Mouse (Mus musculus): Measurements from ENCODE around the gene Nfkbib. TPM values are rescaled to one million over a fixed set of nuclear protein-coding genes. Genes with fewer than 3 reads are reported as not detected.

Nfkbib gene
- total RNA-seq, 2 experiments from 2014 or later = 10.3 to 34.3 TPM

GRCm38 (mm10) chr7:28727649-28728340 lies 39.5 kb downstream of the Nfkbib start:
- ATAC-seq (replicated peaks; ENCODE audit: low FRiP score, low TSS enrichment, poor library complexity, severe bottlenecking) = no peak

DNA sequence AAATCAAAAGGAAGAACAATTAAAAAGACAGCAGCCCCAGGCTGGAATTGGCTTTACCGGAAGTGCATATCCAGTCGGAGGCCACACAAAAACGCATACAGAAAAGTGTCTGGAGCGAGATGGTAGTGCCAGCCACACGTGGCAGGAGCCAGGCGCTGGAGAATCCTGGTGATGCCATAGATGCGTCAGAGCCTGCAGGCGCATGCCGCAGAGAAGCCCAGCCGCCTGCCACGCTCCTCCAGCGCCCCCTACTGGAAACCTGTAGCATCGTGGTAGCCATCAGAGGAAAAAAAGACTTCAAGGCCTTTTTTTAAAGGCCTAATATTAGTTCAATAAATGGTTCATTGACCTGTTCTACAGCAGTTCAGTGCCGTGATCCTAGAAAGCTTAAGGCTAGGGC lies 40.7 kb downstream of the Nfkbib start:
- peak; percentile 68; the same call in 1 of the 2 replicates for ATAC-seq (replicated peaks; ENCODE audit: low FRiP score, low TSS enrichment, poor library complexity, severe bottlenecking)

DNA sequence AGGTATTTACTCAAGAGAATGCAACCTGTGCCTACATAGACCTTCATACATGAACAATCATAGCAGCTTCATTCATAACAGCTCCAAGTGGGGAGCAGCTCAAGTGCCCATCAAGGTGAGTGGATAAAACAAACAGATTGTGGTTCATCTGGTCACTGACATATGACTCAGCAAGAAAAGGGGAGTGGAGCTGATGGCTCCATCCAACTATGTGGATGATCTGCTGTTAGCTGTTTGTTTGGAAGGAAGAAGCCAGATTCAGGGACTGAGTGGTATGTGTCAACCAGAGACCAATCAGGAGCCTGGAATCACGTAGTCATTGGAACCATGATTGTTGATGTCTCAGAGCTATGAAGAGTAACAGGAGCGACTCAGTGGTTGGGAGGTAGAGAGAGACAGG lies 42.7 kb downstream of the Nfkbib start:
- ATAC-seq (replicated peaks; ENCODE audit: low FRiP score, low TSS enrichment, poor library complexity, severe bottlenecking) = no peak

DNA sequence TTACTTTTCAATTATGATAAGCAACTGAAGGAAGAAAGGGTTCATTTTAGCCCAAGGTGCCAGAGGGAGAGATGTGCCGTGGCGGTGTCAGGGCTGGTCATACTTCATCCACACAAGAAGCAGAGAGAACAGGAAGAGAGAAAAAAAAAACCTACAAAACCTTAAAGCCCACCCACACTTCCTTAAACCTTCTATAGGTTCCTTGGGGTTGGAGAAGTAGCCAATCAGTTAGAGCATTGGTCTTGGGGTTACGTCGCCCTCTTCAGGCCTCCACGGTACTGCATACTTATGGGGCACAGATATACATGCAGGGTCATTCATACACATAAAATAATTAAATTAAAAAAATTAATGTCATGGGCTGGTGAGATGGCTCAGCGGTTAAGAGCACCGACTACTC lies 45.2 kb downstream of the Nfkbib start:
- no peak for ATAC-seq (replicated peaks; ENCODE audit: low FRiP score, low TSS enrichment, poor library complexity, severe bottlenecking)

- ATAC-seq (replicated peaks; ENCODE audit: low FRiP score, low TSS enrichment, poor library complexity, severe bottlenecking) = no peak
Observed at GRCm38 (mm10) chr7:28720753-28721537, 46.4 kb downstream of the Nfkbib start.

DNA sequence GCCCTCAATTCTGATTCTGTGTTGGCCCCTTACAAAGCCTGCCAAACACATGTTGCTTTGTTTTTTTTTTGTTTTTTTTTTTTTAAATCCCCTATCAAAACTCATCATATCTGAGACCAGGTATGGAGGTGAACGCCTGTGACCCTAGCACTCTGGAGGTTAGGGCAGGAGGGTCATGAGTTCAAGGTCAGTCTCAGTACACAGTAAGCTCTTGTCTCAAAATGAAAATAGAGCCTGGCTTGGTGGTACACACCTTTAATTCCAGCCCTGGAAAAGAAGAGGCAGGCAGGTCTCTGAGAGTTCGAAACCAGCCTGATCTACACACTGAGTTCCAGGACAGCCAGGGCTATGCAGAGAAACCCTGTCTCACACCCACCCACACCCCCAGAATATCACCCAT lies 47.7 kb downstream of the Nfkbib start:
- no peak for ATAC-seq (replicated peaks; ENCODE audit: low FRiP score, low TSS enrichment, poor library complexity, severe bottlenecking)

DNA sequence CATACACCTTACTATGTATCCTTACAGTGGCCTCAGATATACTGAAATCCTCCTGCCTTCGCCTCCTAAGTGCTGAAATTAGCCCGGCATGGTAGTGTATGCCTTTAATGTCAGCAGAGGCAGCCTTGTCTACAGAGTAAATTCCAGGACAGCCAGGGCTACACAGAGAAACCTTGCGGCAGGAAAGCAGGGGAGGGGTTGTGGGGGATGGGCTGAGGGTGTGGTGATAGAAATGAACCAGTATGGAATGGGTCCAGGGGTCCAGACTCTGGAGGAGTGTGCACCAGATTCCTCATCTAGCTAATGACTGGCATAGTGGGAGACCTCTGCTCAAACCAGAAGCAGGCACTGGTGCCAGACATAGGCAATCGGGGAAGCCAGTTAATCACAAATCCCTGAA lies 48.2 kb downstream of the Nfkbib start:
- ATAC-seq (replicated peaks; ENCODE audit: low FRiP score, low TSS enrichment, poor library complexity, severe bottlenecking) = no peak

- no peak for ATAC-seq (replicated peaks; ENCODE audit: low FRiP score, low TSS enrichment, poor library complexity, severe bottlenecking)
Observed at GRCm38 (mm10) chr7:28717726-28718125, 49.6 kb downstream of the Nfkbib start.

DNA sequence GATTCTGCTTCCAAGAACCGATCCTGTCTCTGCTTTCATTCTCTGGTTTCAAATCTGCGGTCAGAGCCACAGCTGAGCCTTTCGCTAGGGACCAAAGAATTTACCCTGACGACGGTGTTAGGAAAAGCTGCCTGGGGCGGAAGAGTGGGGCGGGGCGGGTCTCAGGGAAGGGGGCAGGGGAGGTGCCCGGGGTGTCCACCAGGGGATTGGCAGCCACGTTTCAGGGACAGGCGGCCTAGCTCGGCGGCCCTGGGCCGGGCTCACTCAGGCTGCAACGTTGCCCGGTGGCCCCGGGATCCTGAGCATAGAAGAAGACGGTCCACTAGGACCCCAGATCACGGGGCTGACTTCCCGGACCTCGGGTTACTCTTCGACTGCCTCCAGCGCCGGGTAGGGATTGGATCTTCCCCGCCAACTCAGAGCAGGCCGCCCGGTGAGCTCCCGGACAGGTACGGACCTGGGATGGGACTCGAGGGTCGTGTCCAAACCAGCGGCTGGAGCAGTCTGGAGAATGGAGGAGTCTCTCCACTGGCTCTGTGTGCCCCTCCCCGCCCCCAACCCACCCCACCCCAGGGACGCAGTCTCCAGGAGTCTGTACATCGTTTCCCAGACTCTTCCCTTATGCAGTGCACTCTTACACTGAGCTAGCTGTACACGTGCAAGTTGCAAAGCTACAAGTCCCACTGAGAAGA lies 50.6 kb downstream of the Nfkbib start, which contains the start of gene Fbxo17:
TSS of gene Fbxo17 (plus strand) at position 215 of the 692 bp plus-strand sequence.
- ATAC-seq (replicated peaks; ENCODE audit: low FRiP score, low TSS enrichment, poor library complexity, severe bottlenecking) = peak; percentile 50

DNA sequence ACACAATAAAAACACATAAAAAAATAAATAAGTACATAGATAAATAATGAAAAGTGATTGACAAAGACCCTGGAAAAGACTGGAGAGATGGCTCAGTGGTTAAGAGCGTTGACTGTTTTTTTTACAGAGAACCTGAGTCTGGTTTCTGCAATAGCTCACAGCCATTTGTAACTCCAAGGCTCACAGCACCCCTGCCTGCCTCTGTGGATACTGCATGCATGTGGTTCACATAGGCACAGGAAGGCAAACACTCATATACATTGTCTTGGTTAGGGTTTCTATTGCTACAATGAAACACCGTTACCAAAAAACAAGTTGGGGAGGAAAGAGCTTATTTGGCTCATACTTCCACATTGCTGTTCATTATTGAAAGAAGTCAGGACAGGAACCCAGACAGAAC lies 51.7 kb downstream of the Nfkbib start:
- 0 out of 2 replicates have a peak, but pooled peaks have one; percentile 53 for ATAC-seq (replicated peaks; ENCODE audit: low FRiP score, low TSS enrichment, poor library complexity, severe bottlenecking)

- no peak for ATAC-seq (replicated peaks; ENCODE audit: low FRiP score, low TSS enrichment, poor library complexity, severe bottlenecking)
Observed at GRCm38 (mm10) chr7:28714667-28715066, 52.6 kb downstream of the Nfkbib start.

DNA sequence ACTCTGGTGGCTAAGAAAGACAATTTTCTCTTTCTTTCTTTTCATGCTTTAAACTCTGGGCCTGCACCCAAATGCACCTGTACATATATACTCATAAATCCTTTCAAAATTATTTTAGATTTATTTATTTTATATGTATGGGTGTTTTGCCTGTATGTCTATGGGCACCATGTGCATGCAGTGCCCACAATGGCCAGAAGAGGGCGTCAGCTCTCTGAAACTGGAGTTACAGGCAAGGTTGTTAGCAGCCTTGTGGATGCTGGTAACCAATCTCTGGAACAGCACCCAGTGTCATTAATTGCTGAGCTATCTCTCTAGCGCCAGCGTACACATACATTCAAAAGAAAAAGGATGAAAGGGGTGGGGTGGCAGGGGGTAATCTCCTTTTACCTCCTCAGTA lies 56.4 kb downstream of the Nfkbib start:
- no peak for ATAC-seq (replicated peaks; ENCODE audit: low FRiP score, low TSS enrichment, poor library complexity, severe bottlenecking)

GRCm38 (mm10) chr7:28709454-28709853 lies 57.9 kb downstream of the Nfkbib start:
- ATAC-seq (replicated peaks; ENCODE audit: low FRiP score, low TSS enrichment, poor library complexity, severe bottlenecking) = no peak

Other genes starting within 250 kb of the Nfkbib start
- gene Ifnl3, start 244.7 kb downstream of the Nfkbib start, total RNA-seq (2014; fragmentation: Nextera tagmentation) = not detected in 2 replicates
- gene Ifnl3, start 244.7 kb downstream of the Nfkbib start, total RNA-seq (2017) = not detected in 2 replicates
- not detected in 2 replicates for gene Sycn, start 226.6 kb downstream of the Nfkbib start, total RNA-seq (2014; fragmentation: Nextera tagmentation)
- gene Sycn, start 226.6 kb downstream of the Nfkbib start, total RNA-seq (2017) = not detected in 2 replicates
- gene Nccrp1, start 220.3 kb downstream of the Nfkbib start, total RNA-seq (2014; fragmentation: Nextera tagmentation) = 2.1 TPM in 1 of 2 replicates, not detected in the other
- gene Nccrp1, start 220.3 kb downstream of the Nfkbib start, total RNA-seq (2017) = not detected in 2 replicates
- 20.3 and 26.2 TPM in 2 replicates for gene Samd4b, start 169.4 kb downstream of the Nfkbib start, total RNA-seq (2014; fragmentation: Nextera tagmentation)
- gene Samd4b, start 169.4 kb downstream of the Nfkbib start, total RNA-seq (2017) = 3.4 and 7.2 TPM in 2 replicates
- gene Pak4, start 169.3 kb downstream of the Nfkbib start, total RNA-seq (2014; fragmentation: Nextera tagmentation) = 5.3 and 8.3 TPM in 2 replicates
- gene Pak4, start 169.3 kb downstream of the Nfkbib start, total RNA-seq (2017) = 7.9 and 8.3 TPM in 2 replicates
- not detected in 2 replicates for gene Acp7, start 136.2 kb downstream of the Nfkbib start, total RNA-seq (2014; fragmentation: Nextera tagmentation)
- gene Acp7, start 136.2 kb downstream of the Nfkbib start, total RNA-seq (2017) = not detected in 2 replicates
- gene Fbxo27, start 74.7 kb downstream of the Nfkbib start, total RNA-seq (2014; fragmentation: Nextera tagmentation) = not detected in 2 replicates
- gene Fbxo27, start 74.7 kb downstream of the Nfkbib start, total RNA-seq (2017) = not detected in 2 replicates
- 1.6 TPM in 1 of 2 replicates, not detected in the other for gene Fbxo17, start 50.7 kb downstream of the Nfkbib start, total RNA-seq (2014; fragmentation: Nextera tagmentation)
- gene Fbxo17, start 50.7 kb downstream of the Nfkbib start, total RNA-seq (2017) = 0.34 and 1.2 TPM in 2 replicates
- gene Mrps12, start 25.7 kb downstream of the Nfkbib start, total RNA-seq (2014; fragmentation: Nextera tagmentation) = 152 and 185 TPM in 2 replicates
- 31.2 and 55.9 TPM in 2 replicates for gene Mrps12, start 25.7 kb downstream of the Nfkbib start, total RNA-seq (2017)
- 24.9 and 32.6 TPM in 2 replicates for gene Sars2, start 25.5 kb downstream of the Nfkbib start, total RNA-seq (2014; fragmentation: Nextera tagmentation)
- gene Sars2, start 25.5 kb downstream of the Nfkbib start, total RNA-seq (2017) = 11.3 and 15.6 TPM in 2 replicates
- not detected in 2 replicates for gene Ccer2, start 11.3 kb downstream of the Nfkbib start, total RNA-seq (2014; fragmentation: Nextera tagmentation)
- not detected in 2 replicates for gene Ccer2, start 11.3 kb downstream of the Nfkbib start, total RNA-seq (2017)
- gene Sirt2, start 777 bp downstream of the Nfkbib start, total RNA-seq (2014; fragmentation: Nextera tagmentation) = 85.8 and 107 TPM in 2 replicates
- 41.4 and 49.7 TPM in 2 replicates for gene Sirt2, start 777 bp downstream of the Nfkbib start, total RNA-seq (2017)
- 21.5 and 26.4 TPM in 2 replicates for gene Rinl, start 21.5 kb upstream of the Nfkbib start, total RNA-seq (2014; fragmentation: Nextera tagmentation)
- gene Rinl, start 21.5 kb upstream of the Nfkbib start, total RNA-seq (2017) = 17.9 and 24.5 TPM in 2 replicates
- gene Hnrnpl, start 41.0 kb upstream of the Nfkbib start, total RNA-seq (2014; fragmentation: Nextera tagmentation) = 437 and 487 TPM in 2 replicates
- gene Hnrnpl, start 41.0 kb upstream of the Nfkbib start, total RNA-seq (2017) = 350 and 619 TPM in 2 replicates
- 119 and 130 TPM in 2 replicates for gene Ech1, start 57.7 kb upstream of the Nfkbib start, total RNA-seq (2014; fragmentation: Nextera tagmentation)
- gene Ech1, start 57.7 kb upstream of the Nfkbib start, total RNA-seq (2017) = 85.5 and 95.0 TPM in 2 replicates
- gene Lgals4, start 66.3 kb upstream of the Nfkbib start, total RNA-seq (2014; fragmentation: Nextera tagmentation) = 8.7 and 23.2 TPM in 2 replicates
- gene Lgals4, start 66.3 kb upstream of the Nfkbib start, total RNA-seq (2017) = 2.6 and 3.8 TPM in 2 replicates
- not detected in 2 replicates for gene Lgals7, start 96.3 kb upstream of the Nfkbib start, total RNA-seq (2014; fragmentation: Nextera tagmentation)
- not detected in 2 replicates for gene Lgals7, start 96.3 kb upstream of the Nfkbib start, total RNA-seq (2017)
- not detected in 2 replicates for gene Capn12, start 113.9 kb upstream of the Nfkbib start, total RNA-seq (2014; fragmentation: Nextera tagmentation)
- not detected in 2 replicates for gene Capn12, start 113.9 kb upstream of the Nfkbib start, total RNA-seq (2017)
- 93.1 and 106 TPM in 2 replicates for gene Actn4, start 194.8 kb upstream of the Nfkbib start, total RNA-seq (2014; fragmentation: Nextera tagmentation)
- gene Actn4, start 194.8 kb upstream of the Nfkbib start, total RNA-seq (2017) = 41.1 and 51.7 TPM in 2 replicates
- gene Eif3k, start 214.4 kb upstream of the Nfkbib start, total RNA-seq (2014; fragmentation: Nextera tagmentation) = 499 and 586 TPM in 2 replicates
- gene Eif3k, start 214.4 kb upstream of the Nfkbib start, total RNA-seq (2017) = 360 and 454 TPM in 2 replicates
- gene Map4k1, start 214.5 kb upstream of the Nfkbib start, total RNA-seq (2014; fragmentation: Nextera tagmentation) = 64.1 and 76.8 TPM in 2 replicates
- 42.6 and 47.9 TPM in 2 replicates for gene Map4k1, start 214.5 kb upstream of the Nfkbib start, total RNA-seq (2017)